Mouse (Mus musculus): ENCODE measurements around the gene Ddx27. TPM values are rescaled to one million over a fixed set of nuclear protein-coding genes. Genes with fewer than 3 reads are reported as not detected.

The Ddx27 gene
- polyA plus RNA-seq, 1 experiment, result 72.1 TPM

- no peak for TF ChIP-seq CTCF (IDR thresholded peaks at IDR 0.05; ENCODE audit: low read depth, low read length)
- Histone ChIP-seq H3K9me3 (replicated peaks; ENCODE audit: control insufficient read depth, insufficient read depth, low read length, poor library complexity, severe bottlenecking) (no peaks in the 10 kb centered on the region), H3K4me3 (ENCODE audit: low read depth, low read length) (peak overlapping the region; percentile 12; the same call in 1 of the 2 replicates), H3K27ac (ENCODE audit: insufficient read depth, low read length) (peak overlapping the region; percentile 97), H3K36me3 (ENCODE audit: control insufficient read depth, insufficient read depth, low read length, poor library complexity, severe bottlenecking) (peaks cover 31% of the 10 kb centered on the region), H3K9ac (ENCODE audit: low read depth, poor library complexity, severe bottlenecking) (peak overlapping the region; percentile 93), H3K27me3 (ENCODE audit: control insufficient read depth, insufficient read depth, low read length, poor library complexity, severe bottlenecking) (no peaks in the 10 kb centered on the region), H3K4me1 (ENCODE audit: control insufficient read depth, insufficient read depth, low read length) (no peaks in the 10 kb centered on the region)
Measured at GRCm38 (mm10) chr2:167066031-167066430, 51.0 kb downstream of the Ddx27 start.

GRCm38 (mm10) chr2:167066528-167067516 lies 51.8 kb downstream of the Ddx27 start:
- Histone ChIP-seq H3K4me3 (ENCODE audit: low read depth, low read length) (no peak overlapping the region), H3K27ac (ENCODE audit: insufficient read depth, low read length) (peak overlapping the region; percentile 39), H3K9me3 (replicated peaks; ENCODE audit: control insufficient read depth, insufficient read depth, low read length, poor library complexity, severe bottlenecking) (no peaks in the 10 kb centered on the region), H3K4me1 (ENCODE audit: control insufficient read depth, insufficient read depth, low read length) (no peaks in the 10 kb centered on the region), H3K36me3 (ENCODE audit: control insufficient read depth, insufficient read depth, low read length, poor library complexity, severe bottlenecking) (peaks cover 31% of the 10 kb centered on the region), H3K9ac (ENCODE audit: low read depth, poor library complexity, severe bottlenecking) (no peak overlapping the region), H3K27me3 (ENCODE audit: control insufficient read depth, insufficient read depth, low read length, poor library complexity, severe bottlenecking) (no peaks in the 10 kb centered on the region)
- no peak for TF ChIP-seq POLR2A (IDR thresholded peaks at IDR 0.05; ENCODE audit: insufficient read depth, low read length)
- no peak for TF ChIP-seq EP300 (IDR thresholded peaks at IDR 0.05; ENCODE audit: insufficient read depth, low read depth, low read length)
- TF ChIP-seq CTCF (IDR thresholded peaks at IDR 0.05; ENCODE audit: low read depth, low read length), result no peak

GRCm38 (mm10) chr2:167067575-167067974 lies 52.6 kb downstream of the Ddx27 start:
- Histone ChIP-seq H3K36me3 (ENCODE audit: control insufficient read depth, insufficient read depth, low read length, poor library complexity, severe bottlenecking) (peaks cover 31% of the 10 kb centered on the region), H3K9me3 (replicated peaks; ENCODE audit: control insufficient read depth, insufficient read depth, low read length, poor library complexity, severe bottlenecking) (no peaks in the 10 kb centered on the region), H3K4me1 (ENCODE audit: control insufficient read depth, insufficient read depth, low read length) (no peaks in the 10 kb centered on the region), H3K27me3 (ENCODE audit: control insufficient read depth, insufficient read depth, low read length, poor library complexity, severe bottlenecking) (no peaks in the 10 kb centered on the region), H3K9ac (ENCODE audit: low read depth, poor library complexity, severe bottlenecking) (no peak overlapping the region), H3K27ac (ENCODE audit: insufficient read depth, low read length) (no peak overlapping the region), H3K4me3 (ENCODE audit: low read depth, low read length) (no peak overlapping the region)
- no peak for TF ChIP-seq EP300 (IDR thresholded peaks at IDR 0.05; ENCODE audit: insufficient read depth, low read depth, low read length)
- TF ChIP-seq POLR2A (IDR thresholded peaks at IDR 0.05; ENCODE audit: insufficient read depth, low read length), result no peak
- TF ChIP-seq CTCF (IDR thresholded peaks at IDR 0.05; ENCODE audit: low read depth, low read length), result no peak

- TF ChIP-seq POLR2A (IDR thresholded peaks at IDR 0.05; ENCODE audit: insufficient read depth, low read length) (no peak), EP300 (IDR thresholded peaks at IDR 0.05; ENCODE audit: insufficient read depth, low read depth, low read length) (no peak), CTCF (IDR thresholded peaks at IDR 0.05; ENCODE audit: low read depth, low read length) (no peak)
- H3K4me1 ChIP-seq (ENCODE audit: control insufficient read depth, insufficient read depth, low read length), result no peaks in the 10 kb centered on the region
- H3K9me3 ChIP-seq (replicated peaks; ENCODE audit: control insufficient read depth, insufficient read depth, low read length, poor library complexity, severe bottlenecking), result no peaks in the 10 kb centered on the region
- H3K9ac ChIP-seq (ENCODE audit: low read depth, poor library complexity, severe bottlenecking), result no peak overlapping the region
- H3K27me3 ChIP-seq (ENCODE audit: control insufficient read depth, insufficient read depth, low read length, poor library complexity, severe bottlenecking), result no peaks in the 10 kb centered on the region
- no peak overlapping the region for H3K4me3 ChIP-seq (ENCODE audit: low read depth, low read length)
- H3K27ac ChIP-seq (ENCODE audit: insufficient read depth, low read length), result no peak overlapping the region
- peaks cover 8% of the 10 kb centered on the region for H3K36me3 ChIP-seq (ENCODE audit: control insufficient read depth, insufficient read depth, low read length, poor library complexity, severe bottlenecking)
Measured at GRCm38 (mm10) chr2:167070341-167070740, 55.3 kb downstream of the Ddx27 start.

- no peak for TF ChIP-seq EP300 (IDR thresholded peaks at IDR 0.05; ENCODE audit: insufficient read depth, low read depth, low read length)
- no peak for TF ChIP-seq CTCF (IDR thresholded peaks at IDR 0.05; ENCODE audit: low read depth, low read length)
- TF ChIP-seq POLR2A (IDR thresholded peaks at IDR 0.05; ENCODE audit: insufficient read depth, low read length), result no peak
- Histone ChIP-seq H3K9me3 (replicated peaks; ENCODE audit: control insufficient read depth, insufficient read depth, low read length, poor library complexity, severe bottlenecking) (no peaks in the 10 kb centered on the region), H3K27ac (ENCODE audit: insufficient read depth, low read length) (peak overlapping the region; percentile 76), H3K4me3 (ENCODE audit: low read depth, low read length) (peak overlapping the region; percentile 81), H3K27me3 (ENCODE audit: control insufficient read depth, insufficient read depth, low read length, poor library complexity, severe bottlenecking) (no peaks in the 10 kb centered on the region), H3K36me3 (ENCODE audit: control insufficient read depth, insufficient read depth, low read length, poor library complexity, severe bottlenecking) (no peaks in the 10 kb centered on the region), H3K9ac (ENCODE audit: low read depth, poor library complexity, severe bottlenecking) (peak overlapping the region; percentile 66), H3K4me1 (ENCODE audit: control insufficient read depth, insufficient read depth, low read length) (no peaks in the 10 kb centered on the region)
Measured at GRCm38 (mm10) chr2:167071266-167071640, 56.3 kb downstream of the Ddx27 start.
